10 mouse cellular contexts compared by ENCODE assay signal in genomic region chrX:151050337-151050736, GRCm38 (mm10). TPM values are rescaled to one million over a fixed set of nuclear protein-coding genes. Genes with fewer than 3 reads are reported as not detected.
A peak's percentile ranks its signal among the peaks of the same experiment; 100 is the strongest.
DNase-seq lines count a peak whose midpoint lies in the region; ATAC-seq and TF ChIP-seq lines count a peak whose summit lies in the region.
"Had no signal": no experiment of that assay in that cellular context is flagged by ENCODE, and none has a peak within 500 bp of the region (broad histone marks: within the 10 kb centered on the region; RNA-seq: fewer than 3 reads in every experiment).

No protein-coding gene starts in this region.

- H3K4me3 ChIP-seq in forebrain, postnatal 0 days (ENCODE audit: low read depth, low read length) = no peak overlapping the region
- H3K4me3 ChIP-seq in forebrain, embryonic 16.5 days (replicated peaks; ENCODE audit: low read length) = no peak overlapping the region
- no peak overlapping the region for H3K4me3 ChIP-seq in midbrain, embryonic 13.5 days (replicated peaks)

- ATAC-seq in forebrain, postnatal 0 days = no peak
- no peak for ATAC-seq in forebrain, embryonic 16.5 days
- ATAC-seq in midbrain, embryonic 13.5 days = no peak
- ATAC-seq: liver, postnatal 0 days had no signal

- no peaks in the 10 kb centered on the region for H3K9me3 ChIP-seq in forebrain, postnatal 0 days (ENCODE audit: low read length)
- H3K9me3 ChIP-seq in forebrain, embryonic 16.5 days (ENCODE audit: control insufficient read depth, low read length) = no peaks in the 10 kb centered on the region
- no peaks in the 10 kb centered on the region for H3K9me3 ChIP-seq in midbrain, embryonic 13.5 days

- peak; percentile 1 for DNase-seq in forebrain, postnatal 0 days
- DNase-seq in lung, adult 18-20 months = peak; percentile 9 to 15
- DNase-seq in lung, postnatal 25 days (ENCODE audit: low spot score) = no peak
- peak; percentile 74 to 80 for DNase-seq in adrenal gland, postnatal 36 days
- peak; percentile 60 to 64 for DNase-seq in right cerebral cortex, adult 2 months (ENCODE audit: low spot score in 2 of 2)
- DNase-seq in thymus, postnatal 25 days = no peak
- DNase-seq: liver, postnatal 0 days had no signal

- 60% methylated on average over 7 of the region's 7 CpGs for WGBS in forebrain, postnatal 0 days
- 53% methylated on average over 7 of the region's 7 CpGs for WGBS in forebrain, embryonic 16.5 days
- WGBS in midbrain, embryonic 13.5 days = 76% methylated on average over 7 of the region's 7 CpGs

- no peak overlapping the region for H3K4me2 ChIP-seq in forebrain, postnatal 0 days (ENCODE audit: low read depth)
- no peak overlapping the region for H3K4me2 ChIP-seq in forebrain, embryonic 16.5 days (ENCODE audit: low read length)
- no peak overlapping the region for H3K4me2 ChIP-seq in midbrain, embryonic 13.5 days (replicated peaks)

- H3K27ac ChIP-seq in forebrain, postnatal 0 days (ENCODE audit: low read depth, low read length) = no peak overlapping the region
- no peak overlapping the region for H3K27ac ChIP-seq in forebrain, embryonic 16.5 days (ENCODE audit: low read length)
- H3K27ac ChIP-seq in midbrain, embryonic 13.5 days = no peak overlapping the region

- peaks cover 4% of the 10 kb centered on the region; the same call in 1 of the 2 replicates for H3K4me1 ChIP-seq in forebrain, postnatal 0 days (ENCODE audit: insufficient read depth)
- H3K4me1 ChIP-seq in forebrain, embryonic 16.5 days (replicated peaks; ENCODE audit: control insufficient read depth, insufficient read depth, low read length) = peaks cover 23% of the 10 kb centered on the region
- H3K4me1 ChIP-seq in midbrain, embryonic 13.5 days (replicated peaks) = peaks cover 29% of the 10 kb centered on the region

- no peaks in the 10 kb centered on the region for H3K27me3 ChIP-seq in forebrain, postnatal 0 days (ENCODE audit: insufficient read depth, low read length)
- no peaks in the 10 kb centered on the region for H3K27me3 ChIP-seq in forebrain, embryonic 16.5 days (replicated peaks; ENCODE audit: control insufficient read depth, insufficient read depth, low read length)
- H3K27me3 ChIP-seq in midbrain, embryonic 13.5 days = no peaks in the 10 kb centered on the region
- H3K27me3 ChIP-seq: CH12.LX had no signal

- TF ChIP-seq CTCF in forebrain, postnatal 0 days (IDR thresholded peaks at IDR 0.05; ENCODE audit: low read depth) = no peak

- no peaks in the 10 kb centered on the region for H3K36me3 ChIP-seq in forebrain, postnatal 0 days (ENCODE audit: insufficient read depth)
- H3K36me3 ChIP-seq in forebrain, embryonic 16.5 days (ENCODE audit: control insufficient read depth, insufficient read depth) = no peaks in the 10 kb centered on the region
- H3K36me3 ChIP-seq in midbrain, embryonic 13.5 days = no peaks in the 10 kb centered on the region

- H3K9ac ChIP-seq in forebrain, postnatal 0 days = no peak overlapping the region
- H3K9ac ChIP-seq in forebrain, embryonic 16.5 days (replicated peaks; ENCODE audit: low read depth, low read length) = no peak overlapping the region
- no peak overlapping the region for H3K9ac ChIP-seq in midbrain, embryonic 13.5 days (replicated peaks)
- H3K9ac ChIP-seq: liver, postnatal 0 days had no signal

RNA-seq across cellular contexts. Expression of gene Fgd1, which starts 4.4 kb away (rescaled TPM):
- total RNA-seq in forebrain, postnatal 0 days (2014; rRNA removed) = 37.2 and 42.1 TPM in 2 replicates
- polyA plus RNA-seq in forebrain, postnatal 0 days (2015; fragmentation: Nextera tagmentation; extraction: Ambion mirVana) = 10.2 and 14.6 TPM in 2 replicates
- 10.0 and 10.9 TPM in 2 replicates for polyA plus RNA-seq in forebrain, embryonic 16.5 days (2015; fragmentation: Nextera tagmentation; extraction: Ambion mirVana)
- 10 to 100 TPM; 20.3 to 26.7 TPM for total RNA-seq in adrenal gland, postnatal 36 days (2021)
- polyA plus RNA-seq in midbrain, embryonic 13.5 days (2015; fragmentation: Nextera tagmentation; extraction: Ambion mirVana) = 11.6 and 13.0 TPM in 2 replicates

RNA-seq across cellular contexts. Expression of gene Gnl3l, which starts 33.2 kb away (rescaled TPM):
- 151 and 179 TPM in 2 replicates for total RNA-seq in forebrain, postnatal 0 days (2014; rRNA removed)
- 78.4 and 98.6 TPM in 2 replicates for polyA plus RNA-seq in forebrain, postnatal 0 days (2015; fragmentation: Nextera tagmentation; extraction: Ambion mirVana)
- 60.3 and 66.9 TPM in 2 replicates for polyA plus RNA-seq in forebrain, embryonic 16.5 days (2015; fragmentation: Nextera tagmentation; extraction: Ambion mirVana)
- total RNA-seq in adrenal gland, postnatal 36 days (2021) = 10 to 100 TPM; 74.1 to 76.4 TPM
- 74.1 and 80.0 TPM in 2 replicates for polyA plus RNA-seq in midbrain, embryonic 13.5 days (2015; fragmentation: Nextera tagmentation; extraction: Ambion mirVana)

RNA-seq across cellular contexts. Expression of gene Tsr2, which starts 46.0 kb away (rescaled TPM):
- total RNA-seq in forebrain, postnatal 0 days (2014; rRNA removed) = 42.9 and 47.0 TPM in 2 replicates
- polyA plus RNA-seq in forebrain, postnatal 0 days (2015; fragmentation: Nextera tagmentation; extraction: Ambion mirVana) = 45.5 and 46.1 TPM in 2 replicates
- 36.0 and 38.3 TPM in 2 replicates for polyA plus RNA-seq in forebrain, embryonic 16.5 days (2015; fragmentation: Nextera tagmentation; extraction: Ambion mirVana)
- 10 to 100 TPM; 40.0 to 46.2 TPM for total RNA-seq in adrenal gland, postnatal 36 days (2021)
- 34.8 and 38.3 TPM in 2 replicates for polyA plus RNA-seq in midbrain, embryonic 13.5 days (2015; fragmentation: Nextera tagmentation; extraction: Ambion mirVana)

Comparison
In these comparisons a context has a peak if more than half of its experiments do, and no peak if none do; other contexts are left out.
1. DNase-seq: peak in forebrain, postnatal 0 days (single experiment), lung, adult 18-20 months (2 of 2), adrenal gland, postnatal 36 days (2 of 2) and right cerebral cortex, adult 2 months (2 of 2); none in lung, postnatal 25 days (single experiment) and thymus, postnatal 25 days (single experiment).